Mouse (Mus musculus) B cell, adult 67 days (primary cell): ENCODE results near the gene Catsper4. TPM values are rescaled to one million over a fixed set of nuclear protein-coding genes. Genes with fewer than 3 reads are reported as not detected.

Source experiments
- total RNA-seq, 2 experiments: library from RNA; stranded (reverse); gene quantifications; 4 replicates each; pipeline ENCODE4 v1.2.4; 2023

Gene Catsper4
- total RNA-seq = not detected

DNA sequence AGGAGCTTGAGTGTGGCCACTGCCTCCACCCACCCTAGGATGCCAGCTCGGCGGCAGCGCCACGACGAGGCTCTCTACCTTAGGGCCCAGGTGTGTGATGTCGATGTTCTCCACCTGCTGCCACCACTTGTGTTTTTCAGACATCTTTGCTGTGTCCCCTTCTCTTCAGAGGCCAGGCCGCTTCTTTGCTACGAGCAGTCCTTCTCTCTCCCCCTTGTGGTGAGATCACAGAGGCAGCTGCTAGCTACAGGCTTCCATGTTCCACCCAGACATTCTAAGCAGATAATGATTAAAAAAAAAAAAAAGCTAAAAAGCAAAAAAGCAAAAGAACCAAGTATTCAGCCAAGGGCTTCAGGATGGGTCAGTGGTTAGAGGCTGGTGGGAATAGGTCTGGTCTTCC is at the start of gene Catsper4:
Gene Catsper4 (minus strand): TSS at position 190 of the 400 bp plus-strand sequence.

GRCm38 (mm10) chr4:134253722-134254324 is 26.6 kb upstream of the Catsper4 start, which contains the start of gene Grrp1:
TSS of gene Grrp1 (minus strand) at chr4:134254106.

DNA sequence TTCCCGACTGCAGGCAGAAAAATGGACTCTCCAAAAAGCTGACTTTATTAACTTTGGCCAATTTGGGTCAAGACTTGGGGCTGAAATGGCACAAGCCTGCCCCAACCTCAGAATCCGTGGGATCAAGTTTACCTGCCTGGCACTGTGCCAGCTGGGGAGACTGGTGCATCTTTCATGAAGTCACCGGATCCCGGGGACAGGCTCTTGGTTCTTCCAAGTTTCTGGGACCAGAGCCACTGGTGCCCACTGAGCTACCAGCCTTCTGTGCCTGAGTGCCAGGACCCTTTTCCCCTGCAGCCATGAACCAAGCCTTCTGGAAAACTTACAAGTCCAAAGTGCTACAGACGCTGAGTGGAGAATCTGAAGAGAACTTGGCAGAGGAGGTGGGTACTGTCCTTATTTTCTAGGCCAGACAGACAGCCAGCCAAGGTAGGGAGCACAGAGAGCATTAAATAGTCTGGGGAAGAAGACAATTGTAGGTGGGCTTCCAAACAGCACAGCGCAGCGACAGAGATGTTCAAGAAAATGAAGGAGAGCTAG is 19.6 kb upstream of the Catsper4 start, which contains the start of gene Gm30191:
Gene Gm30191 (plus strand): TSS at position 217 of the 540 bp plus-strand sequence.

DNA sequence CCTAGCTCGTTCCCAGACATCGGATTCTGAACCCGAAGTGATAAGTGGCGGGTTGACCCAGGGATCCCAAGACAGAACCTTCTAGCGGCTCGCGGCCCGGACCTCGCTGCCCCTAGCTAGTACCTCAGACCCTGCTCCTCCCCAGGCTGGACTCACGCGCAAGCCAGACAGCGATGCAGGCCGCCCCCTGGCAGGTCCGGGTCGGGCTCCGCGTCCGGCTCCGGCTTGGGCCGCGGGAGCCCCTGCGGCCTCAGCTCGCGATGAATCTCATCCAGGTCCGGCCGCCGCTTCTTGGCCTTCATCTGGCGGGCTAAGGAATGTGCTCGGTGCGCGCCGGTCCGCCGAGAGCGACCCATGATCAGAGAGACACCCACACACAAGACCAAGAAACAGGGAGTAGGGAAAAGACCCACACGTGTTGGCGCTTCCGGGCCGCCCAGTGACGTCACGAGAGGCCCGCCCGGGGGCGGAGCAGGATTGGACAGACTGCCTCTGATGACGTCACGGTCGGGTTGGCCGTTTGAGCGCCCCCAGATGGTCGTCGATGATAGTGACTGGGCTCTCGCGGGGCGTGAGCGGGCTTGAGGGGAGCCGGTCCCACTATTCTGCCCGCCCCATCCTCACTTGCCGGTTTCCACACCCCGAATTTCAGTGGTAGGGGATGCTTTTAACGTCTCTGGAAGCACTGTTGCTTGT is 18.1 kb upstream of the Catsper4 start, which contains the start of gene Zfp593:
Gene Zfp593 (minus strand): TSS at position 445 of the 696 bp plus-strand sequence.

DNA sequence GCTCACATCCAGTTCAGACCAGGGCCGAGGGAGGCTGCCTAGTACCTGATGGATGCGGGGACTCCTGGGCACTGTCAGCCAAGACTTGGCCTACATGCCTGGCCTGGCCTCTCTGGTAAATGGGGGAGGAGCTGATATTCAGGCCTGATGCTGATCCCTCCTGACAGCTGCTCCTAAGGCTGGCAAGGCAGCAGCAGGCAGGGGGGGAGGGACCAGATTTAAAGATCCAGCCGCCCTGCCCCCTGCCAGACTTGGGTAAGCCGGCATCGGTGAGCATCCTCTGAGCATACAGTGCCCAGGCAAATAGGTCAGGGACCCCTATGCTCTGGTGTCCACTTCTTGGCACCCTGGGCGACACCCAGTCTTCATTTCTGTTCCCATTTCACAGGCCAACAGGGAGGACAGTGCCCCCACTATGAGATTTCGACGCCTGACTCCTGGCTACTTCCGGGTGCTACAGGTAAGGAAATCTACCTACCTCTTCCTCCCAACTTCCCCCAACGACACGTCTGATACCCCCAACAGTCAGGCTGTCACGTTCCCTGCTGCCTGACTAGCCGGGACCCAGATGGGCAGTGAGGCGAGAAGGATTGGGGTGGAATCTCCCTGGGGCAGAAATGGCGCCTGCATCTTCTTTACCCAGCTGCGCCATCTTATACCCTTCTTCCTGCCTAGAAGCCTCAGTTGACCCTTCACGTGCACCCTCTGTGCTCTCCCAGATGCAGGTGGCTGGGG is 16.5 kb upstream of the Catsper4 start, which contains the start of gene E130218I03Rik:
Gene E130218I03Rik (plus strand): TSS at position 147 of the 735 bp plus-strand sequence.

DNA sequence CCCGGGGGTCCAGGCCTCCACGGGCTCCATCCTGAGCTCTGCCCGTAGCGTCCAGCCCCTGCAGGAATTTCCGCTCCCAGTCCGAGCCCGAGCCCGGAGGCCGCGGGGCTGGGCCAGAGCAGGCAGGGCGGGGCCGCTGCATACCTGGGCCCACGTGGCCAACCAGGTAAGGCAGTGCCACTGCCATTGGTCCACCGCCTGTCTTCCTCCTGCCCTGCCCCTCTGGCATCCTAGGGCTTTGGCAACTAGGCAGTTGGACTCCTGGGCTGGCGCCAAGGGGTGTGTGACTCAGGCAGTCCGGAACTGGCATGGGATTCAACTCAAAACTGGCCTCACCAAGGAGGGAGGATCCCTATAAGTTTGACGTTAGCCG is 11.1 kb upstream of the Catsper4 start, which contains the start of gene Cnksr1:
Gene Cnksr1 (minus strand): TSS at position 121 of the 373 bp plus-strand sequence.

GRCm38 (mm10) chr4:134202904-134203303 is 24.3 kb downstream of the Catsper4 start, which contains the start of gene Gm7534:
TSS of gene Gm7534 (minus strand) at chr4:134203004.

Other genes with a start within 250 kb of the Catsper4 start
- gene Dhdds, start 226.5 kb downstream of the Catsper4 start, total RNA-seq = 10 to 100 TPM; 32.5 to 34.5 TPM
- gene Lin28a, start 208.5 kb downstream of the Catsper4 start, total RNA-seq = not detected
- gene Zfp683, start 173.5 kb downstream of the Catsper4 start, total RNA-seq = not detected
- 10 to 100 TPM in 1 of 2 experiments, 1 to 10 TPM in 1; 8.5 to 18.7 TPM for gene Crybg2, start 166.6 kb downstream of the Catsper4 start, total RNA-seq
- 1,000 to 10,000 TPM; 1,727 to 1,891 TPM for gene Cd52, start 132.3 kb downstream of the Catsper4 start, total RNA-seq
- 10 to 100 TPM; 35.7 to 54.9 TPM for gene Ubxn11, start 124.8 kb downstream of the Catsper4 start, total RNA-seq
- 100 to 1,000 TPM; 629 to 698 TPM for gene Sh3bgrl3, start 98.6 kb downstream of the Catsper4 start, total RNA-seq
- gene Cep85, start 40.3 kb downstream of the Catsper4 start, total RNA-seq = 10 to 100 TPM; 14.3 to 25.1 TPM
- gene Gm7534, start 24.4 kb downstream of the Catsper4 start, total RNA-seq = not detected
- not detected for gene Cnksr1, start 11.0 kb upstream of the Catsper4 start, total RNA-seq
- gene E130218I03Rik, start 16.3 kb upstream of the Catsper4 start, total RNA-seq = not detected
- gene Zfp593, start 18.2 kb upstream of the Catsper4 start, total RNA-seq = 10 to 100 TPM; 22.9 to 25.0 TPM
- not detected for gene Gm30191, start 19.6 kb upstream of the Catsper4 start, total RNA-seq
- not detected for gene Grrp1, start 26.7 kb upstream of the Catsper4 start, total RNA-seq
- 10 to 100 TPM; 16.2 to 17.3 TPM for gene Pdik1l, start 60.5 kb upstream of the Catsper4 start, total RNA-seq
- not detected for gene Trim63, start 87.7 kb upstream of the Catsper4 start, total RNA-seq
- not detected for gene Slc30a2, start 115.8 kb upstream of the Catsper4 start, total RNA-seq
- 1 to 10 TPM; 1.0 to 2.5 TPM for gene Extl1, start 156.5 kb upstream of the Catsper4 start, total RNA-seq
- 1 to 10 TPM; 1.8 to 2.6 TPM for gene Pafah2, start 168.9 kb upstream of the Catsper4 start, total RNA-seq
- gene Stmn1, start 240.9 kb upstream of the Catsper4 start, total RNA-seq = 10 to 100 TPM; 37.9 to 39.5 TPM